Mouse (Mus musculus) brain, embryonic 14.5 days (tissue): Measurements from ENCODE around the gene Dnm1.

Experiments
- CTCF ChIP-seq: fragments of 200-500 bp; IDR thresholded peaks from 2 replicates; pipeline ENCODE4 v1.5.1; 2012; ENCODE audit warnings: inconsistent platforms, mild to moderate bottlenecking, moderate library complexity, borderline replicate concordance; ENCODE audit not compliant: insufficient read depth, insufficient read length; ENCODE audit errors: extremely low read depth
- POLR2A ChIP-seq: fragments of 200-500 bp; IDR thresholded peaks from 2 replicates; pipeline ENCODE4 v1.6.1; 2012; ENCODE audit warnings: mild to moderate bottlenecking, inconsistent platforms, borderline replicate concordance; ENCODE audit not compliant: poor library complexity, insufficient read depth, insufficient read length, severe bottlenecking; ENCODE audit errors: extremely low read depth

GRCm38 (mm10) chr2:32308870-32309568, 44.1 kb downstream of the Dnm1 start:
- TF ChIP-seq CTCF (no peak), POLR2A (no peak)
